Mouse (Mus musculus) ES-Bruce4 (cell line): ENCODE results near the gene Ctnnbl1.

Experiments used
- CTCF ChIP-seq: IDR thresholded peaks from one replicate; pipeline ENCODE4 v1.8.1; 2011; ENCODE audit warnings: low read depth, low read length
- EP300 ChIP-seq: IDR thresholded peaks from 2 replicates; pipeline ENCODE4 v1.6.1; 2011; ENCODE audit warnings: low read depth, low read length; ENCODE audit not compliant: insufficient read depth
- POLR2A ChIP-seq: IDR thresholded peaks from one replicate; pipeline ENCODE4 v1.8.1; 2011; ENCODE audit warnings: low read length; ENCODE audit not compliant: insufficient read depth

DNA sequence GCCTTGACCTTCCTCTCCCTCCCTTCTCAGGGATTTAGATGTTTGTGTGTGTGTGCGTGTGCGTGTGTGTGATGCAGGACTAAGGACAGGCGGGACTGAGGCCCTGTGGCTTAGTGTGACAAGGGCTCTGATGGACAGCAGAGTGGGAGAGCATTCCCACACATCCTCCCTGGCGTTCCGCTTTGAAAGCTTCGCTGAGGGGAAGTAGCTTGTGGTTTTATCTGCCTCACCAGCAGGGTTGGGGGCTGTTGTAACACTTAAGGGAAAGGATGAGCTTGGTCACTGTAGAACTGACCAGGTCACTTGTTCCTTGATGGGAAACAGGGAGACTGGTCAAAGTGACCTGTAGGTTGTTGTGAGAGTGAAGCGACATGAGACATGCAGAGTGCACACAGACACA is 121.1 kb downstream of the Ctnnbl1 start:
- TF ChIP-seq CTCF (no peak), EP300 (no peak), POLR2A (no peak)
